Mouse (Mus musculus) adrenal gland, adult 8-10 months (tissue): ENCODE measurements around the gene Npas2. TPM values are rescaled to one million over a fixed set of nuclear protein-coding genes. Genes with fewer than 3 reads are reported as not detected.

Experiments
- DNase-seq: peaks from one replicate; pipeline ENCODE4 v3.0.0; 2022
- total RNA-seq, 4 experiments: library from RNA; stranded (reverse); gene quantifications; 2 replicates each; pipeline ENCODE4 v1.2.4; 2022

Gene Npas2
- total RNA-seq, 4 experiments from 2014 or later = 0.80 to 1.5 (median 1.3) TPM

GRCm38 (mm10) chr1:39376726-39377240 is 183.3 kb downstream of the Npas2 start:
- DNase-seq = no peak

- no peak for DNase-seq
These were observed 185.0 kb downstream of the Npas2 start for GRCm38 (mm10) chr1:39378540-39378939.

GRCm38 (mm10) chr1:39379021-39379420 is 185.5 kb downstream of the Npas2 start:
- DNase-seq = no peak

- no peak for DNase-seq
These were observed 187.5 kb downstream of the Npas2 start for GRCm38 (mm10) chr1:39381017-39381416.

- no peak for DNase-seq
These were observed 191.4 kb downstream of the Npas2 start for GRCm38 (mm10) chr1:39384914-39385313.

- no peak for DNase-seq
These were observed 192.9 kb downstream of the Npas2 start for GRCm38 (mm10) chr1:39386456-39386855.

- DNase-seq = no peak
These were observed 194.0 kb downstream of the Npas2 start for GRCm38 (mm10) chr1:39387497-39387896.

GRCm38 (mm10) chr1:39388163-39388562 is 194.6 kb downstream of the Npas2 start:
- no peak for DNase-seq

GRCm38 (mm10) chr1:39389338-39389737 is 195.8 kb downstream of the Npas2 start:
- no peak for DNase-seq

- no peak for DNase-seq
These were observed 198.1 kb downstream of the Npas2 start for GRCm38 (mm10) chr1:39391652-39392051.

GRCm38 (mm10) chr1:39392189-39392588 is 198.7 kb downstream of the Npas2 start:
- DNase-seq = peak; percentile 46

- DNase-seq = no peak
These were observed 199.8 kb downstream of the Npas2 start for GRCm38 (mm10) chr1:39393217-39393867.

GRCm38 (mm10) chr1:39394096-39394495 is 200.6 kb downstream of the Npas2 start:
- no peak for DNase-seq

- DNase-seq = no peak
These were observed 201.1 kb downstream of the Npas2 start for GRCm38 (mm10) chr1:39394650-39395049.

- no peak for DNase-seq
These were observed 202.8 kb downstream of the Npas2 start for GRCm38 (mm10) chr1:39396347-39396746.

- no peak for DNase-seq
These were observed 204.8 kb downstream of the Npas2 start for GRCm38 (mm10) chr1:39398284-39398683.

GRCm38 (mm10) chr1:39399228-39399627 is 205.7 kb downstream of the Npas2 start:
- no peak for DNase-seq

- DNase-seq = no peak
These were observed 206.6 kb downstream of the Npas2 start for GRCm38 (mm10) chr1:39400173-39400572.

GRCm38 (mm10) chr1:39407108-39407507 is 213.6 kb downstream of the Npas2 start:
- DNase-seq = no peak

- no peak for DNase-seq
These were observed 214.6 kb downstream of the Npas2 start for GRCm38 (mm10) chr1:39408123-39408522.

GRCm38 (mm10) chr1:39408668-39409067 is 215.1 kb downstream of the Npas2 start:
- no peak for DNase-seq

GRCm38 (mm10) chr1:39410085-39410821 is 216.7 kb downstream of the Npas2 start:
- no peak for DNase-seq
